Mouse (Mus musculus): ENCODE results near the gene Egfem1.

DNA sequence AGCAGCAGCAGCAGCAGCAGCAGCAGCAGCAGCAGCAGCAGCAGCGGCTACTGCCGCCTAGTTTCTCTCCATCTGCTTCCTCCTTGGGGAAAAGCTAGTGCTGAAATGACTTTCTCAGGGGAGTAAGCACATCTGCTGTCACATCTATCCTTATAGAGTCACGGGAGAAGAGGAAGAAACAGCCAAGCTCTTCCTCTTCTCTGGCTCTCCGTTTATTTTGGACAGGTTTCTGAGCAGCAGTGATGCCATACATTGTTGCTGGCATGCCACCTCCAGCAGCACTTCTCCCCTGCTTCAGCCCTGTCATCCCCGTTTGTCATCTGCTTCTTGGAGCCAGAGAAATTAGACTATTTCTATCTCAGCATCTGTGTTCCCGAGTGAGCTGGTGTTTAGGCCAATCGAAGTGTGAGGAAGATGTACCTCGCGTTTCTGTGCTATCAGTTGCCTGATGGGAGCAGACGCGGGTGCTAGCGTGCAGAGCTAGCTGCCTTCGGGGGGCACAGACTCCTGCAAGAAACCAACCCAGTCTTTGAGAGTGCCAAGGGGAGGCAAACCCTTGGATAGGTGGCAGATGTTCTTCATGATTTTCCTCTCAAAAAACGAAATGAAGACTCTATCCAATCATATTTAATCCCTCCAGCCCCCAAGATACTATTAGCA lies 34.4 kb upstream of the Egfem1 start:
- TF ChIP-seq CTCF (conservative IDR thresholded peaks at IDR 0.05; ENCODE audit: low read length) (no peak), POU5F1 (IDR thresholded peaks at IDR 0.05; ENCODE audit: borderline replicate concordance, low read length) (no peak), NANOG (IDR thresholded peaks at IDR 0.05; ENCODE audit: borderline replicate concordance, low read length) (no peak)

Measured in E14TG2a.4 (cell line).